Mouse (Mus musculus) liver, adult 2 months (tissue): ENCODE results near the gene Cygb.
"Not testable (repeated sequence)": the region's sequence is repeated elsewhere in the genome, so short reads cannot be mapped to it uniquely, and the experiment has no call there.

Experiments used
- CTCF ChIP-seq: fragments of 200-500 bp; IDR thresholded peaks from 2 replicates; pipeline ENCODE4 v1.5.1; 2011; ENCODE audit warnings: low read depth, low read length, control low read depth
- POLR2A ChIP-seq: fragments of 200-500 bp; IDR thresholded peaks from 2 replicates; pipeline ENCODE4 v1.6.1; 2011; ENCODE audit warnings: low read length, control low read depth; ENCODE audit not compliant: insufficient read depth; ENCODE audit errors: extremely low read depth

DNA sequence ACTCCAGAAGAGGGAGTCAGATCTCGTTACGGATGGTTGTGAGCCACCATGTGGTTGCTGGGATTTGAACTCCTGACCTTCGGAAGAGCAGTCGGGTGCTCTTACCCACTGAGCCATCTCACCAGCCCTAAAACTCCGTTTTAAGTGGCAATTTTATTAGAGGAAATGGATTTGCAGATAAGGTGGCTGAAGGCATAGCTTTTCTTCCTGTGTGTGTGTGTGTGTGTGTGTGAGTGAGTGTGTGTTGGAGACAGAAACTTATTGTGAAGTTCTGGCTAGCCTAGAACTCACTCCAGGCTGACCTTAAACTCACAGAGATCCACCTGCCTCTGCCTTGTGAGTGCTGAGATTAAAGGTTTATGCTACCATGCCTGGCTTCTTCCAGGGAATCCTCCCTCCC is 12.9 kb upstream of the Cygb start:
- TF ChIP-seq CTCF, POLR2A: not testable (repeated sequence)
